Mouse (Mus musculus) C2C12 (cell line): Measurements from ENCODE around the gene Olfr548-ps1.

Experiments used
- CEBPB ChIP-seq: IDR thresholded peaks from one replicate; pipeline ENCODE4 v1.6.1; 2011; ENCODE audit warnings: low read depth, mild to moderate bottlenecking, control low read depth, moderate library complexity
- CTCF ChIP-seq: IDR thresholded peaks from one replicate; pipeline ENCODE4 v1.5.1; 2011; ENCODE audit not compliant: control insufficient read depth, insufficient read depth, insufficient read length
- MAX ChIP-seq: IDR thresholded peaks from one replicate; pipeline ENCODE4 v1.6.1; 2011; ENCODE audit warnings: mild to moderate bottlenecking, control low read depth
- MYOD1 ChIP-seq: IDR thresholded peaks from one replicate; pipeline ENCODE4 v1.6.1; 2011; ENCODE audit warnings: low read depth; ENCODE audit not compliant: control insufficient read depth, insufficient read length
- MYOG ChIP-seq: IDR thresholded peaks from one replicate; pipeline ENCODE4 v1.6.1; 2011; ENCODE audit not compliant: control insufficient read depth, insufficient read length; ENCODE audit errors: extremely low read depth
- USF1 ChIP-seq: IDR thresholded peaks from one replicate; pipeline ENCODE4 v1.6.1; 2011; ENCODE audit warnings: low read depth, mild to moderate bottlenecking, control low read depth, moderate library complexity

GRCm38 (mm10) chr7:102566219-102566618 is 25.5 kb downstream of the Olfr548-ps1 start:
- TF ChIP-seq CTCF (no peak), MAX (no peak), USF1 (no peak), MYOG (no peak), MYOD1 (no peak), CEBPB (no peak)
